Mouse (Mus musculus) testis, postnatal 14 days (tissue): Measurements from ENCODE around the gene Nip7.
"Not testable (repeated sequence)": the region's sequence is repeated elsewhere in the genome, so short reads cannot be mapped to it uniquely, and the experiment has no call there.

Experiments
- DNase-seq: peaks from one replicate; pipeline ENCODE4 v3.0.0; 2021; ENCODE audit warnings: low spot score

Nip7 gene

DNA sequence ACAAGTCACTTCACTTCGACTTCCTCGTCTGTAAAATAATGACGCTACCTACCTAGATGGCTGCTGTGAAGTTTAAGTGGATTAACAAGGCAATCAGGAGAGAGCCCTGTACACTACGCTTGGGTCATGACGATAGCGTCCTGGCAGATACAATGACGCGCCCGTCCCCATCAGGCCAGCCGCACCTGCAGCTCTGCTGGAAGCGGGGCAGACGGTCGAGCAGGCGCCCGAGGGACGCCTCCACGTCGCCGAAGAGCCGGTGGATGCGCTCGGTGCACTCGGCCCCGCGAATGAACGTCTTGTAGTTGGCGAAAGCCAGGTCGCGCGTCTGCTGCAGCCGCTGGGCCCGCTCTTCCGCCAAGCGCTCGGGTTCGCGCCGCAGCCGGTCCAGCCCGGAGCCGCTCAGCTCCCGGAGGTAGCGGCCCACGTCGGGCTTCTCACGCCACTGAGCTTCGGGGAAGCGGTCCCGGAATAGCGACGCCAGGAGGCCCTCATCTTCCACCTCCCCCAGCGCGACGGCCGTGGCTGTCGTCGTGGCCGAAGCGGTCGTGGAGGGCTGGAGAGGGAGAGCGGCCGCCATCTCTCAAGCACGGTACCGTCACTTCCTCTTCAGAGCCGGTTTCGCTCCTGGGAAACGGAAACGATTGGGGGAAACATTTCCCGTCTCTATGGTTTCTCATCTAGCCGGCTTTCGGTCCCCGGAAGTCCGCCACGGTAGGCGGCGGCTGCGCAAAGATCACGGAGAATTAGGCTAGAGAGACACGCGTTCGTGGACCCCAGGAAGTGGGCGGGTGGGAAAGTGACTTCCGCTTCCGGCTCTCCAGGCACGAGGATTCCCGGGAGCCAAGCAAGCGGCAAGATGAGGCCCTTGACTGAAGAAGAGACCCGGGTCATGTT lies at the start of gene Nip7, which contains the start of gene Cog8:
Nip7 (plus strand) TSS at position 802 of the 897 bp plus-strand sequence.
Cog8 (minus strand) TSS at position 614 of the 897 bp plus-strand sequence.
- peak; percentile 97 for DNase-seq

DNA sequence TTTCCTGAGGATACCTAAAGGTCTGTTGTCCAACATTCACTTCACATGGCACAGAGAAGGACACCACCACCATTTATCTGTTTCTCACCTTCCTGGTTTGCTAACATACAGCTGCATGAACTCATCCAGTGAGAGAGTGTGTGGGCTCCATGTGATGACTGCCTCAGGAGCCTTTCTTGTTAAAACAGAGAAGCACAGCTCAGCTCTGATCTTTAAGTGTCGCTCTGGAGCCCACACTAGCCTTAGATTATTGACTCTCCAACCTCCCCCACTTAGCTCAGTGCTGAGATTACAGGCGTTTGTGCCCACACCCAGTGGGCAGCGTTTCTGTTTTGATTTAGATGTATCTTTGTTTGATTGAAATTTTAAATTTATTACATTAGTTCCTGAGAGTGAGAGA lies 48.9 kb upstream of the Nip7 start:
- DNase-seq, result no peak

DNA sequence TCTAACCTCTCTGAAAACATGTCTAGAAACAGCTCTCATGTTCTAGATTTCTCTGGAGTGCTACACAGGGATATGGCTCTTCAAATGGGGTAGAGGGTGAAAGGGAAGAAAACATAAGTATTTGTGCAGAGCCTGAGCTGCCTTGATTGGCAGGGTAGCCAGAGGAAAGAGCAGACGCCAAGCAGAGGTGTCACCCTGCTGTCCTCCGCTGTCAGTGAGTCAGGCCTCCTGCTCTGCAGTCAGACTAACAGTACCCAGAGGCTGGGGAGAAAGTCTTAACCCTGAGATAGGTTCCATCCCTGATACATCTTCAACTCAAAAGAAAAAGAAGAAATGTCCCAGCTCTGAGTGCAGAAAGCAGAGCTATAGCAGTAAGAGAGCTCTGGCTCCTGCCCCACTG lies 44.0 kb upstream of the Nip7 start:
- no peak for DNase-seq

DNA sequence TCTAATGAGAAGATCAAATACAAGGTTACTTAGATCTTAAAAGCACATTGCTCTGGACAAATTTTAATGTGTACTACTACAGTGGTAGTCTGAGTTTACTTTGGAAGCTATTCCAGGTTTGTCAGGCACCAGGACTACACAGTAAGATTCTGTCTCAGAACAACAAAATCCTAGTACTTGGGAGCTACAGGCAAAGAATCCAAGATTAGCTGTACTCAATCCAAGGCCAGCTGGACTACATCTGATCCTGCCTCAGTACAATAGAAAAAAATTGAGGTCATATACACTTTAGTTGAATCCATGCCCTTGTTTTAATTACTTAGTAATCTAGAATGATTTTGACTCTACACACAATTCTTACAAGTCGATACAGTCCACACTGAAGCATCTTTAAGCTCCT lies 41.8 kb upstream of the Nip7 start:
- no peak for DNase-seq

DNA sequence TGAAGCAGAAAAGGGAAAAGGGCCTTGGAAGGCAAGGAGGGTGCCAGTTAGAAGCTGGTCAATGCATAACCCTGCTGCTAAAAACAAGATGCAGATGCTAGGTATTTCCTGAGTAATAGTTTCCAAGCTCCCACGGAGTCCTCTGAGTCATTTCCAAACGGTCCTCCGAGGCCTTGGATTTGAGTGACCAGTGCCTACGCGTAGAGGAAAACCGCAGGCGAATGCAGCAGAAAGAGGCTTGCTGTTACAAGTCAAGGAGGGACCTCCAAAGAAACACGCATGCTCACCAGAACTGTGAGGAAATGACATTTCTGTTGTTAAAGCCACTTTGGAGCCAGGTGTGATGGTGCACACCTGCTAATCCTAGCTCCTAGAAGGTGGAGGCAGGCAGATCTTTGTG lies 33.2 kb upstream of the Nip7 start:
- DNase-seq, result no peak

DNA sequence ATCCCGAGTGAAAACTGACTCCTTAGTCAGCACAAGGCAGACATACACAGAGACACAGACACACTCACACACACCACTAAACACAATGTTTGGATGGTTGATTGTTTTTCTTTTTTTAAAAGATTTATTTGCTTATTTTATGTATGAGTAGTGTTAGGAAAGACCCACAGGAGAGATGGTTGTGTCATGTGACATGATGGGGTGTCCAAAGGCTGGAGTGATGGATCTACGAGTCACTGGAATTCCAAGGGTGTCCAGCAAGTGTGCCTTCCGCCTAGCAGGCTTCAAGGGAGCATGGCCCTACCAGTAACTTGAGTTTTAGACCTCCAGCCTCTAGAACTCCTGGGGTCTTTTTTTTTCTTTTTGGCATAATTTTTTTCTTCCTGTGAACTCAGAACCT lies 27.4 kb upstream of the Nip7 start:
- no peak for DNase-seq

DNA sequence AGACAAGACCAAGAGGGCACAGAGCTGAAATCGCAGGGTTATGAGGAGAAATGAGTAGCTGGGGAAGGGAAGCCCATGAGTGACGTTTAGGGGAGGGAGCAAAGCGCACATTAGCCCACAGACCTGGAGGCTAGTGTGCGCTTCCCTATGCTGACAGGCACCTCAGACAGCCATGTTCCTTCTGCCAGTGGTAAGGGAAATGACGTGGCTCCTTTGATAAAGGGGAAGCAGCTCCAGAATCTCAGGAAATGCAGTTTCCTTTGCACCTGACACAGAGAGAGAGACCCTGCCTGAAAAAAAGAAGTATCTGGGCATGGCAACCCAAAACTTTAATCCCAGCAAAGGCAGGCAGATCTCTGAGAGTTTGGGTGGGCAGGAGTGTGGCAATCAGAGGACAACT lies 26.6 kb upstream of the Nip7 start:
- no peak for DNase-seq

DNA sequence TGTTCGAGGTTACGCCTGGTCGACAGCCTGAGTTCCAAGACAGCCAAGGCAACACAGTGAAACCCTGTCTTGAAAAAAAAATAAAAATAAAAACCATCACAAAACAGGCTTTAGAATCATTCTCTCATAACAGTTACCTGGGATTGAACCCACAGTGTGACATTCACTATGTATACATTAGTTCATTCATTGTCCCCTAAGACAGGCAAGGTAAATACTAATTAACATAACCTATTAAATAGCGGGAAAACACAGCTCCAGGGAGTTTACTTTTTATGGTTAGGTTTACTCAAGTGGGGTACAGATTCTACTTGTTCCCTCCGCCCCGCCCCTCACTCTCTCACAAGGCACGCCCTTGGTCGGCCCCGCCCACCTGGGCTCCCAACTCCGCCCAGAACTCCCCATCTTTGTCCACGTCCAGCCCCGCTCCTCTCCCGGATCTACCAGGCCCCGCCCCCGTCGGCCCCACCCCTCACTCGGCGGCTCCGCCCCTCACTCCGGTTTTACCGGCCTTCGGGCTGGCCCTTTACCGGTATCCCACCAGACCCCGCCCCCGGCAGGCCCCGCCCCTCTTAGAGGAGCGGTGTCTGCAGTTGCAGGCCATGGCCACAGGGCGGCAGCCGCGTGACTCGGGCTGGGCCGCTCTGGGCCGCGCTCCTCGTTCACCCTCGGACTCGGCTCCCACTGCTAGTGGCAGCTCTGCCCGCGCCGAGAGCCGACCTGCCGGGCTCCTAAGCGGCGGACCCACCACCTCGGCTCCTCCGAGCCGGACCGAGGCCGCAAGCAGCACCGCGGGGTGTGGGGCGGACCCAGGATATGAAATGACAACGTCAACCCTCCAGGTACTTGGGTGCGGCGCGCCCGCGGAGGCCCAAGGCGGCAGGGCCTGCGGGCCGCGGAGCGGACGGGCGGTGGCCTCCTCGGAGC lies 25.8 kb upstream of the Nip7 start, which contains the start of gene Vps4a:
Vps4a (plus strand) TSS at position 573 of the 927 bp plus-strand sequence.
- DNase-seq, result peak; percentile 98

DNA sequence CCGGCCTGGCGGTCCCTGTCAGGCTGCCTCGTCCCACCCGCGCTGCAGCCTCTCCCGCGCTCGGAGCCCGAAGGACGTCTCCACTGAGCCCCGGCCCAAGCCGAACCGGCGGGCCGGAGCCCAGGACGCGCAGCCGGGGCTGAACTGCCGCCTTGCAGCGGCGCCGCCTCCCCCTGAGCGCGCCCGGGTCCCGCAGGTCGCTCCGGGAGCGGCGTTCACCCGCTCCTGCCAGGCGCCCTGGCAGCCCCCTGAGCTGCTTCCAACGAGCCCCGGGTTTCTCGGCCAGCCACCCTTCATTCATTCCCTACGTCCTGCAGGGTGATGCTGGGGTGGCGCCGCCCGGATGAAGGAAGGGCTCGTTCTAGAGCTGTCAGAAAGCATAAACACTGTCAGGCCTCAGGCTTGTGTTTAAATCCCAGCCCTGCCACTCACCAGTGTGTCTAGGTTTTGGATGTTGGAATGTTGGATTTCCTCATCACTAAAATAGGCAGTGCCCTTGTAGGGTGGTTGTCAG lies 25.0 kb upstream of the Nip7 start:
- DNase-seq, result no peak

DNA sequence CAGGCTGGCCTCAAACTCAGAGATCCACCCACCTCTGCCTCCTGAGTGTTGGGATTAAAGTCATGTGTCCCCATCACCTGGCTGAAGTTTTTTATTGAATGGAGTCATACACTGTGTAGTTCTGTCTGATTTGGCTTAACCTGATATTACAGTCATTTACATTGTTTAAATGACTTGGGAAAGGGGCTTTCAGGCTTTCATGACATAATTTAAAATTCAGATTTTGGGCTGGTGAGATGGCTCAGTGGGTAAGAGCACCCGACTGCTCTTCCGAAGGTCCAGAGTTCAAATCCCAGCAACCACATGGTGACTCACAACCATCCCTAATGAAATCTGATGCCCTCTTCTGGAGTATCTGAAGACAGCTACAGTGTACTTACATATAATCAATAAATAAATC lies 23.1 kb upstream of the Nip7 start:
- DNase-seq, result not testable (repeated sequence)

DNA sequence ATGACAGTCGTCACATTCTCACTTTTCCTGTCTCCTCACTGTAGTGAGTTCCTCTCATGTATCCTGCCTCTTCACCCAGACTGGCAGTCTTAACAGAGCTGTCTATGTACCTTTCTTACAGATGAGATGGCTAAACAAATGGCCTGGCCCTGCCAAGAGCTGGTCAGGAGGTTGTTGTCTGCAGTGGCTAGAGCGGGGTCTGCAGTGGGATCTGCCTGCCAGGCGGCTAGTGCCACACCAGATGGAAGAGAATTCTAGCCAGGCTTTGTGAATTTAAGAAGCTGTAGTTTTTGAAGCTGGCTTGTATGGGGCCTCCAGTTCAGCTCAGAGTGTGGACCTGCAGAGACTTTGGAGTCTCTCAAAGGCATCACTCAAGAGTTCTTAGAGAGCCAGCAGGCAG lies 21.0 kb upstream of the Nip7 start:
- no peak for DNase-seq

DNA sequence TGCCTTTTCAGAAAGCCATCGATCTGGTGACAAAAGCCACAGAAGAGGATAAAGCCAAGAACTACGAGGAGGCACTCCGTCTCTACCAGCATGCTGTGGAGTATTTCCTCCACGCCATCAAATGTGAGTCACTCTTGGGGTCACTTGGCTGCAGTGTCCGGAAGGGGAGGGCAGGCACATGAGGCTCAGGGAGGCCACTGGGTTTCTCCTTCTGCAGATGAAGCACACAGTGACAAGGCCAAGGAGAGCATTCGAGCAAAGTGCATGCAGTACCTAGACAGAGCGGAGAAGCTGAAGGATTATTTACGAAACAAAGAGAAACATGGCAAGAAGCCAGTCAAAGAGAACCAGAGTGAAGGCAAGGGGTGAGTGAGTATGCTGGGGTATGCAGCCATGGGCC lies 20.1 kb upstream of the Nip7 start:
- DNase-seq, result no peak

DNA sequence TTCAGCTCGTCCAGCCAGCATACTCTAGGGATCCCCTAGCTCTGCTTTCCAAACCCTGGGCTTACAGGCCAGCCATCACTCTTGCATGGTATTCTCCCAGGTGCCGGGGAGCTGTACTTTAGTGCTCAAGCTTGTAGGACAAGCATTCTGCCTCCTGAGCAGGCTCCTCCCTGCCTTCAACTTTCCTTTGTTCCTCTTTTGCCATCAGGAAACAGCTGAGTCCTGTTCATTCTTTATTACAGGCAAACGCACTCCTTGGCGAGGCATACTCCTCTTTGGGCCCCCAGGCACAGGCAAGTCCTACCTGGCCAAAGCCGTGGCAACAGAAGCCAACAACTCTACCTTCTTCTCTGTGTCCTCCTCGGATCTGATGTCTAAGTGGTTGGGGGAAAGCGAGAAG lies 16.0 kb upstream of the Nip7 start:
- no peak for DNase-seq

DNA sequence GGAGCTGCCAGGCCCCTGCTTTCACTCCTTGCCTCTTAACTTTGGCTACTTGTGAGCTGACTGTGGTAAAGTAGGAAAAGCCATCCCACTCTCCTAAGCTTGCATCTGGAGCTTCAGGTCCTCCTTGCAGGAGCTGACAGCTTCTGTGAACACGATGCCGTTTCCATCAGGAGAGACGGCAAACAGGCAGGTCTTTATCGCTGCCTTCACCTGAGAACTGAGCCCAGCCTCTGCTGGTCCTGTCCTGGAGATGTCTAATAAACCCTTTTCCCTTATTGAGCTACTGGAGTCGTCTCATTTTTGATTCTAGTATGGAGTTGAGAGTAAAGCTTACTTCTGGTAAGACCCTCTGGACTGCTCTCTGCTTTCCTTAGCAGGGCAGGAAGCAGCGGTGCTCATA lies 11.2 kb upstream of the Nip7 start:
- no peak for DNase-seq

DNA sequence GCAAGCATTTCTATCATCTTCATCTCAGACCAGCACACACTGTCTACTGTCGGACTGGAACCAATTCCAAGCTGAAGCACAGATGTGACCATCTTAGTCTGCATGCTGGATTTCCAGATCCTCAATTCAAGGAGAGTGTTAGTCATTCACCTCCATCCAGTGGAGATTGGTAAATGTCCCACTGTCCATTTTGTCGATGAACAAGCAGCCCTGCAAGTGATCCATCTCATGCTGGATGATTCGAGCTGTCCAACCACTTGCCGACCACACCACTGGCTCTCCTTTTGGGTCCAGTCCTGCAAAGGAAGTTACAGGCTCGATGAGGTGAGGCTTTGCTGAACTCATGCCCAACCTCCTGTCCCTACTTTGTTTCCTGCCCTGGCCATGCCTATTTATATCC lies 9.7 kb upstream of the Nip7 start:
- DNase-seq, result no peak

DNA sequence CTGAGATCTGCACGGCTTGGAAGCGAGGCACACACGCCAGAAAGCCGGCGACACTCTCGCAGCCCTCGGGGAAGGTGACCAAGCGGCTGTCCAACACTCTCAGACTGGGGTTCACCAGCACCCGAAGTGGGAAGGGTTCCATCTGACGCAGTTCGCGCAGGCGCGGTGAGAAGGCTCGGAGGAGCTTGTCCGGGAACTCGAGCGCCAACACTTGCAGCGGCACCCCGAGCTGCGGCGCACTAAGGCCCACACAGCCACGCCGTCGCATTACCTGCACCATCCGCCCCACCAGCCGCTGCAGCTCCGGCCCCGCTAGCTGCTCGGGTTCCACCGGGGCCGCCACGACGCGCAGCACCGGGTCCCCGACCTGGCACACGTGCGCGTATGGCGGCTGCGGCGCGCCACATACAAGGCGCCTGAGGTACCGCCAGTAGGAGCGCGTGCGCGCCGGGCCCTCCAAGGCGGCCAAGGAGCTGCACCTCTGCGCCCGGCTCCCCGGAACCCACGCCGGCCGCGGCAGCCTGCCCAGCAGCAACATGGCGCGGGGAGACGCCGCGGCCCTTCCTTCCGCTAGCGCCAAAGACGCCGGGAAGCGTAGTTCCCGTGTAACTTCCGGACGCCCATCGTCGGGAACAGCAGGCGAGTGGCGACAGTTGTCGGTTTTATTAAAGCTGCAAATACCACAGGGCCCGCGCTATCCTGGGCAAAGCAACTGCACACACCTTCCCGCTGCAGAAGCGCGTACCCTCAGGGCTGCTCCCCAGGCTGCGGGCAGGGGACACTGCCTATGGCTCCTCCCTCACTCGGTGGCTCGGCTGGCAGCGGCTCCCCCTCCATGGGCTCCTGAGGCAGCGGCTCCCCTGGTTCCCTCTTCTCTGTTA lies 8.4 kb upstream of the Nip7 start, which contains the start of gene Pdf:
Pdf (minus strand) TSS at position 554 of the 881 bp plus-strand sequence.
- DNase-seq, result peak; percentile 80

DNA sequence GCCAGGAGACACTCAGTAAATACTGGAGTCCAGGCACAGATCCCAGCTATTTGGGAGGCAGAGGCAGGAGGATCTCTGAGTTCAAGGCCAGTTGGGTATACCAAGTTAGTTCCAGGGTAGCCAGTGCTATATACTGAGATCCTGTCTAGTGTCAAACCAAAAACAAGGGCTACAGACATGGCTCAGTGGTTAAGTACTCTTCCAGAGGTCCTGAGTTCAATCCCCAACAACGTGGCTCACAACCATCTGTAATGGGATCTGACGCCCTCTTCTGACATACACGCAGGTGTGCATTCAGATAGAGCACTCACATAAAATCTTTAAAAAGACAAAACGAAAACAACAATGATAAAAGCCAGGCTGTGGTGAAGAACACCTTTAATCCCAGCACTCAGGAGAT lies 7.2 kb upstream of the Nip7 start:
- no peak for DNase-seq

DNA sequence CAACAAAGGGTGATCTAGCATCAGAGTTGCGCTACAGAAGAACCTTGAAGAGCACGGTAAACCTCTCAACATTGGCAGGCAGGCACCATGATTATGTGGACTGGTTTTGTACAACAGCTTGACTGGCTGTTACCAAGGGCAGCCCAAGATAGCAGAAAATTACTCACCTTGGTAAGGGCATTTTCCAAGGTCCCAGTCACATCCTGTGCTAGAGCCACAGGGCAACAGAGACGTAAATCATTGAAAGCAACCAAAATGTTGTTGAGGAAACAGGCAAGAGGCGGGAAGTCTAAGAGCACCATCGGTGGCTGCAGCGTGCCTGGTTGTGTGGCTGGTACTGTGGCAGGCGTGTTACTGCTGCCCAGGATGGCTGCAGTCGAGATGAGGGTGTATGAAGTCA lies 4.6 kb upstream of the Nip7 start:
- no peak for DNase-seq

DNA sequence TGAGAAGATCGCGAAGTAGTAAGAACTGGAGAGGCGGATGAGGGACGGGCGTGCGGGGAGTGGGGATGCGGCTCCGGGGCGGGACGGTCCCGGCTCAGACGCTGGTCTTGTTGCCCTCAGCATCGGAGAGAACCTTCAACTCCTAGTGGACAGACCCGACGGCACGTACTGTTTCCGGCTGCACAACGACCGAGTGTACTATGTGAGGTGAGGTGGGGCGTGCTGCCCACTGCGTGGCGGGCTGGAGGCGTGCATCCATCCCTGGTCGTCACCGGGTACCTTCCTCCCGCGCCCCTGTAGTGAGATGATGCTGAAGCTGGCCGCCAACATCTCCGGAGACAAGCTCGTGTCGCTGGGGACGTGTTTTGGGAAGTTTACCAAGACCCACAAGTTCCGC lies 294 bp downstream of the Nip7 start:
- DNase-seq, result no peak

DNA sequence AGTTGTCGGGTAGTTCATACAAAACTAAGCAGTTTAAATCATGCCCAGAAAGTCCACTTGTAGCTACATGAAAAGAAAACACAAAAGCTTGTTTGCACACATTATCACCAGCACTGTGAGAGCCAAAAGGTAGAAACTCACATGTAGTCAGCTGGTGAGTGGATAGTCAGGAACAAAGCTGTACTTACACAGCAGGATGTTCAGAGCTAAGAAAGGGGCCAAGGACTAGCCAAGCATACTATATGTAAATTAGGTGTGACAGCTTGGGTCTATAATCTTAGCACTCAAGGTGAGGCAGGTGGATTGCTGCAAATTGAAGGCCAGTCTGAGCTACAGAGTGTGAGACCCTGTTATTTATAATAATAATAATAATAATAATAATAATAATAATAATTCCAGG lies 5.9 kb downstream of the Nip7 start:
- no peak for DNase-seq
